Mouse (Mus musculus) testis, adult 2 months (tissue): Measurements from ENCODE around the gene Pds5a. TPM values are rescaled to one million over a fixed set of nuclear protein-coding genes. Genes with fewer than 3 reads are reported as not detected.

Experiments
- H3K27ac ChIP-seq: fragments of 200-500 bp; 2 replicates; pipeline ENCODE4 v1.5.1; 2012; ENCODE audit warnings: low read depth, low read length; ENCODE audit not compliant: control insufficient read depth, insufficient read depth
- H3K27me3 ChIP-seq: fragments of 200-500 bp; 2 replicates; pipeline ENCODE4 v1.6.1; 2012; ENCODE audit warnings: mild to moderate bottlenecking, low read length, moderate library complexity; ENCODE audit not compliant: control insufficient read depth, insufficient read depth
- H3K36me3 ChIP-seq: fragments of 200-500 bp; 2 replicates; pipeline ENCODE4 v1.6.1; 2012; ENCODE audit warnings: mild to moderate bottlenecking, low read length; ENCODE audit not compliant: control insufficient read depth, insufficient read depth
- H3K4me1 ChIP-seq: fragments of 200-500 bp; 2 replicates; pipeline ENCODE4 v1.6.1; 2012; ENCODE audit warnings: low read length; ENCODE audit not compliant: control insufficient read depth, insufficient read depth
- H3K4me3 ChIP-seq: fragments of 200-500 bp; 2 replicates; pipeline ENCODE4 v1.5.1; 2012; ENCODE audit warnings: low read depth, mild to moderate bottlenecking, low read length, moderate library complexity, mixed read lengths; ENCODE audit not compliant: control insufficient read depth
- CTCF ChIP-seq: fragments of 200-500 bp; IDR thresholded peaks from 2 replicates; pipeline ENCODE4 v1.5.1; 2012; ENCODE audit warnings: low read depth, mild to moderate bottlenecking, inconsistent platforms, low read length, moderate library complexity; ENCODE audit not compliant: control insufficient read depth, insufficient read depth, insufficient replicate concordance
- POLR2A ChIP-seq: fragments of 200-500 bp; IDR thresholded peaks from 2 replicates; pipeline ENCODE4 v1.6.1; 2012; ENCODE audit warnings: low read depth, mild to moderate bottlenecking, inconsistent platforms, low read length, moderate library complexity; ENCODE audit not compliant: control insufficient read depth
- polyA plus RNA-seq: library from polyadenylated mRNA; depleted of rRNA; stranded (reverse); fragments of >200 nt; gene quantifications from 2 replicates; pipeline ENCODE4 v1.2.3, GENCODE M21; 2012

Gene Pds5a
- polyA plus RNA-seq, 1 experiment = 14.9 TPM

GRCm38 (mm10) chr5:65717063-65717902, 19.2 kb upstream of the Pds5a start:
- Histone ChIP-seq H3K4me1 (no peaks in the 10 kb centered on the region), H3K27ac (no peak overlapping the region), H3K4me3 (no peak overlapping the region), H3K36me3 (no peaks in the 10 kb centered on the region), H3K27me3 (no peaks in the 10 kb centered on the region)
- TF ChIP-seq POLR2A (no peak), CTCF (no peak)

GRCm38 (mm10) chr5:65715084-65715483, 17.0 kb upstream of the Pds5a start:
- TF ChIP-seq POLR2A (no peak), CTCF (no peak)
- H3K36me3 ChIP-seq = no peaks in the 10 kb centered on the region
- H3K27ac ChIP-seq = no peak overlapping the region
- no peaks in the 10 kb centered on the region for H3K4me1 ChIP-seq
- H3K27me3 ChIP-seq = no peaks in the 10 kb centered on the region
- H3K4me3 ChIP-seq = no peak overlapping the region

GRCm38 (mm10) chr5:65711463-65711862, 13.4 kb upstream of the Pds5a start:
- Histone ChIP-seq H3K4me3 (no peak overlapping the region), H3K27me3 (no peaks in the 10 kb centered on the region), H3K27ac (no peak overlapping the region), H3K36me3 (no peaks in the 10 kb centered on the region), H3K4me1 (no peaks in the 10 kb centered on the region)
- TF ChIP-seq CTCF (no peak), POLR2A (no peak)

GRCm38 (mm10) chr5:65710267-65710666, 12.2 kb upstream of the Pds5a start:
- Histone ChIP-seq H3K27me3 (no peaks in the 10 kb centered on the region), H3K4me1 (no peaks in the 10 kb centered on the region), H3K4me3 (no peak overlapping the region), H3K36me3 (no peaks in the 10 kb centered on the region), H3K27ac (no peak overlapping the region)
- TF ChIP-seq CTCF (no peak), POLR2A (no peak)

- Histone ChIP-seq H3K4me3 (no peak overlapping the region), H3K27me3 (no peaks in the 10 kb centered on the region), H3K27ac (no peak overlapping the region), H3K4me1 (no peaks in the 10 kb centered on the region), H3K36me3 (no peaks in the 10 kb centered on the region)
- TF ChIP-seq CTCF = no peak
- no peak for TF ChIP-seq POLR2A
Observed at GRCm38 (mm10) chr5:65706979-65707378, 8.9 kb upstream of the Pds5a start.

- H3K27me3 ChIP-seq = no peaks in the 10 kb centered on the region
- H3K27ac ChIP-seq = no peak overlapping the region
- TF ChIP-seq CTCF (no peak), POLR2A (no peak)
- no peaks in the 10 kb centered on the region for H3K36me3 ChIP-seq
- no peaks in the 10 kb centered on the region for H3K4me1 ChIP-seq
- no peak overlapping the region for H3K4me3 ChIP-seq
Observed at GRCm38 (mm10) chr5:65706171-65706570, 8.1 kb upstream of the Pds5a start.

- H3K36me3 ChIP-seq = no peaks in the 10 kb centered on the region
- H3K27ac ChIP-seq = no peak overlapping the region
- H3K4me1 ChIP-seq = no peaks in the 10 kb centered on the region
- no peak overlapping the region for H3K4me3 ChIP-seq
- TF ChIP-seq POLR2A (no peak), CTCF (no peak)
- H3K27me3 ChIP-seq = no peaks in the 10 kb centered on the region
Observed at GRCm38 (mm10) chr5:65704765-65705678, 6.9 kb upstream of the Pds5a start.
